21 mouse cellular contexts compared by ENCODE assay signal in genomic region chr14:76442160-76442559, GRCm38 (mm10).
"Had no signal": no experiment of that assay in that cellular context is flagged by ENCODE, and none has a peak within 500 bp of the region (broad histone marks: within the 10 kb centered on the region; RNA-seq: fewer than 3 reads in every experiment).

No protein-coding gene starts in this region.

- ATAC-seq: intestine, embryonic 15.5 days; midbrain, embryonic 13.5 days; midbrain, embryonic 16.5 days had no signal

- H3K4me1 ChIP-seq: intestine, embryonic 15.5 days; kidney, embryonic 15.5 days; limb, embryonic 10.5 days; limb, embryonic 13.5 days; liver, embryonic 13.5 days; lung, embryonic 15.5 days; stomach, embryonic 15.5 days had no signal

- H3K4me2 ChIP-seq: intestine, embryonic 15.5 days; kidney, embryonic 15.5 days; limb, embryonic 13.5 days; liver, embryonic 13.5 days; lung, embryonic 15.5 days; midbrain, embryonic 13.5 days; neural tube, embryonic 13.5 days; stomach, embryonic 15.5 days had no signal

- H3K4me3 ChIP-seq: intestine, embryonic 15.5 days; kidney, embryonic 15.5 days; limb, embryonic 10.5 days; limb, embryonic 13.5 days; liver, embryonic 13.5 days; lung, embryonic 15.5 days; midbrain, embryonic 13.5 days; myocyte; neural tube, embryonic 13.5 days; stomach, embryonic 15.5 days had no signal

- DNase-seq: kidney, adult 11 months; kidney, adult 8-10 months; kidney, postnatal 10 days; kidney, postnatal 36 days; layer of hippocampus, adult 9-11 months; liver; liver, embryonic 13.5 days; retina, postnatal 1 day; right cerebral cortex, postnatal 25 days; spleen, adult 18-20 months; thymus, postnatal 36 days had no signal

- H3K27ac ChIP-seq: intestine, embryonic 15.5 days; kidney, embryonic 15.5 days; limb, embryonic 10.5 days; limb, embryonic 13.5 days; liver, embryonic 13.5 days; lung, embryonic 15.5 days; midbrain, embryonic 13.5 days; neural tube, embryonic 13.5 days; stomach, embryonic 15.5 days had no signal

- H3K9me3 ChIP-seq: intestine, embryonic 15.5 days; kidney, embryonic 15.5 days; limb, embryonic 10.5 days; limb, embryonic 13.5 days; liver, embryonic 13.5 days; lung, embryonic 15.5 days; midbrain, embryonic 13.5 days; neural tube, embryonic 13.5 days; stomach, embryonic 15.5 days had no signal

- H3K36me3 ChIP-seq: liver, embryonic 13.5 days had no signal

- H3K9ac ChIP-seq: intestine, embryonic 15.5 days; kidney, embryonic 15.5 days; limb, embryonic 13.5 days; liver, embryonic 13.5 days; lung, embryonic 15.5 days; midbrain, embryonic 13.5 days; neural tube, embryonic 13.5 days; stomach, embryonic 15.5 days had no signal

- H3K27me3 ChIP-seq: intestine, embryonic 15.5 days; kidney, embryonic 15.5 days; limb, embryonic 13.5 days; liver, embryonic 13.5 days; lung, embryonic 15.5 days; midbrain, embryonic 13.5 days; neural tube, embryonic 13.5 days; stomach, embryonic 15.5 days had no signal
